Mouse (Mus musculus): ENCODE data around the gene Nomo1. TPM values are rescaled to one million over a fixed set of nuclear protein-coding genes. Genes with fewer than 3 reads are reported as not detected.

Nomo1 gene
- polyA plus RNA-seq, 1 experiment from 2014 or later: 26.0 TPM

- H3K27ac ChIP-seq (ENCODE audit: low read depth, low read length): no peak overlapping the region
- H3K9ac ChIP-seq (replicated peaks; ENCODE audit: low read depth, low read length): no peak overlapping the region
- no peak overlapping the region for H3K4me3 ChIP-seq (ENCODE audit: low read depth, low read length)
- no peaks in the 10 kb centered on the region for H3K36me3 ChIP-seq (ENCODE audit: control insufficient read depth, insufficient read depth, low read length)
- no peak for ATAC-seq (ENCODE audit: low read depth)
- WGBS: 75% methylated on average over 3 of the region's 3 CpGs
- no peak overlapping the region for H3K4me2 ChIP-seq (ENCODE audit: low read depth, low read length)
- H3K9me3 ChIP-seq (ENCODE audit: control insufficient read depth, low read length): no peaks in the 10 kb centered on the region
- H3K27me3 ChIP-seq (ENCODE audit: control insufficient read depth, insufficient read depth, low read length): no peaks in the 10 kb centered on the region
- H3K4me1 ChIP-seq (ENCODE audit: control insufficient read depth, insufficient read depth, low read length): no peaks in the 10 kb centered on the region
These were observed 13.9 kb upstream of the Nomo1 start for GRCm38 (mm10) chr7:46019594-46019993.

- Histone ChIP-seq H3K9me3 (ENCODE audit: control insufficient read depth, low read length) (no peaks in the 10 kb centered on the region), H3K4me1 (ENCODE audit: control insufficient read depth, insufficient read depth, low read length) (no peaks in the 10 kb centered on the region), H3K4me2 (ENCODE audit: low read depth, low read length) (no peak overlapping the region), H3K9ac (replicated peaks; ENCODE audit: low read depth, low read length) (no peak overlapping the region), H3K4me3 (ENCODE audit: low read depth, low read length) (no peak overlapping the region), H3K27ac (ENCODE audit: low read depth, low read length) (no peak overlapping the region), H3K27me3 (ENCODE audit: control insufficient read depth, insufficient read depth, low read length) (no peaks in the 10 kb centered on the region), H3K36me3 (ENCODE audit: control insufficient read depth, insufficient read depth, low read length) (no peaks in the 10 kb centered on the region)
- WGBS: 21% methylated on average over 4 of the region's 4 CpGs
- no peak for ATAC-seq (ENCODE audit: low read depth)
These were observed 11.5 kb upstream of the Nomo1 start for GRCm38 (mm10) chr7:46021951-46022350.

- Histone ChIP-seq H3K9ac (replicated peaks; ENCODE audit: low read depth, low read length) (no peak overlapping the region), H3K27ac (ENCODE audit: low read depth, low read length) (no peak overlapping the region), H3K36me3 (ENCODE audit: control insufficient read depth, insufficient read depth, low read length) (no peaks in the 10 kb centered on the region), H3K27me3 (ENCODE audit: control insufficient read depth, insufficient read depth, low read length) (no peaks in the 10 kb centered on the region), H3K9me3 (ENCODE audit: control insufficient read depth, low read length) (no peaks in the 10 kb centered on the region), H3K4me1 (ENCODE audit: control insufficient read depth, insufficient read depth, low read length) (no peaks in the 10 kb centered on the region), H3K4me2 (ENCODE audit: low read depth, low read length) (no peak overlapping the region), H3K4me3 (ENCODE audit: low read depth, low read length) (no peak overlapping the region)
- ATAC-seq (ENCODE audit: low read depth): no peak
- WGBS: 85% methylated on average over 9 of the region's 9 CpGs
These were observed 8.1 kb upstream of the Nomo1 start for GRCm38 (mm10) chr7:46025436-46025835.

GRCm38 (mm10) chr7:46028681-46029080 lies 4.8 kb upstream of the Nomo1 start:
- 89% methylated on average over 10 of the region's 10 CpGs for WGBS
- Histone ChIP-seq H3K4me2 (ENCODE audit: low read depth, low read length) (no peak overlapping the region), H3K36me3 (ENCODE audit: control insufficient read depth, insufficient read depth, low read length) (no peaks in the 10 kb centered on the region), H3K4me1 (ENCODE audit: control insufficient read depth, insufficient read depth, low read length) (no peaks in the 10 kb centered on the region), H3K9me3 (ENCODE audit: control insufficient read depth, low read length) (no peaks in the 10 kb centered on the region), H3K9ac (replicated peaks; ENCODE audit: low read depth, low read length) (no peak overlapping the region), H3K4me3 (ENCODE audit: low read depth, low read length) (no peak overlapping the region), H3K27me3 (ENCODE audit: control insufficient read depth, insufficient read depth, low read length) (no peaks in the 10 kb centered on the region), H3K27ac (ENCODE audit: low read depth, low read length) (no peak overlapping the region)
- no peak for ATAC-seq (ENCODE audit: low read depth)

GRCm38 (mm10) chr7:46029299-46030144 lies 4.0 kb upstream of the Nomo1 start:
- Histone ChIP-seq H3K9me3 (ENCODE audit: control insufficient read depth, low read length) (no peaks in the 10 kb centered on the region), H3K4me2 (ENCODE audit: low read depth, low read length) (no peak overlapping the region), H3K27ac (ENCODE audit: low read depth, low read length) (no peak overlapping the region), H3K36me3 (ENCODE audit: control insufficient read depth, insufficient read depth, low read length) (no peaks in the 10 kb centered on the region), H3K9ac (replicated peaks; ENCODE audit: low read depth, low read length) (no peak overlapping the region), H3K27me3 (ENCODE audit: control insufficient read depth, insufficient read depth, low read length) (no peaks in the 10 kb centered on the region), H3K4me3 (ENCODE audit: low read depth, low read length) (no peak overlapping the region), H3K4me1 (ENCODE audit: control insufficient read depth, insufficient read depth, low read length) (peaks cover 4% of the 10 kb centered on the region)
- no peak for ATAC-seq (ENCODE audit: low read depth)
- 67% methylated on average over 8 of the region's 9 CpGs for WGBS

- H3K9ac ChIP-seq (replicated peaks; ENCODE audit: low read depth, low read length): no peak within 1 kb of the TSS
- H3K27ac ChIP-seq (ENCODE audit: low read depth, low read length): no peak within 1 kb of the TSS
- H3K4me3 ChIP-seq (ENCODE audit: low read depth, low read length): no peak within 1 kb of the TSS
- 11% methylated on average over 11 of the region's 11 CpGs for WGBS
- H3K4me1 ChIP-seq (ENCODE audit: control insufficient read depth, insufficient read depth, low read length): peaks cover 10% of the 10 kb centered on the region
- H3K36me3 ChIP-seq (ENCODE audit: control insufficient read depth, insufficient read depth, low read length): no peaks in the 10 kb centered on the region
- H3K4me2 ChIP-seq (ENCODE audit: low read depth, low read length): no peak within 1 kb of the TSS
- no peak for ATAC-seq (ENCODE audit: low read depth)
- H3K27me3 ChIP-seq (ENCODE audit: control insufficient read depth, insufficient read depth, low read length): no peaks in the 10 kb centered on the region
- H3K9me3 ChIP-seq (ENCODE audit: control insufficient read depth, low read length): no peaks in the 10 kb centered on the region
These were observed 3.4 kb upstream of the Nomo1 start, which contains the start of gene Abcc6 for GRCm38 (mm10) chr7:46030145-46030488. Gene Abcc6, minus strand, starts transcription at chr7:46030302.

GRCm38 (mm10) chr7:46031075-46031474 lies 2.4 kb upstream of the Nomo1 start:
- no peak overlapping the region for H3K9ac ChIP-seq (replicated peaks; ENCODE audit: low read depth, low read length)
- 78% methylated on average over 2 of the region's 2 CpGs for WGBS
- ATAC-seq (ENCODE audit: low read depth): no peak
- H3K4me1 ChIP-seq (ENCODE audit: control insufficient read depth, insufficient read depth, low read length): peaks cover 10% of the 10 kb centered on the region
- H3K4me2 ChIP-seq (ENCODE audit: low read depth, low read length): no peak overlapping the region
- no peaks in the 10 kb centered on the region for H3K9me3 ChIP-seq (ENCODE audit: control insufficient read depth, low read length)
- no peak overlapping the region for H3K4me3 ChIP-seq (ENCODE audit: low read depth, low read length)
- H3K27me3 ChIP-seq (ENCODE audit: control insufficient read depth, insufficient read depth, low read length): no peaks in the 10 kb centered on the region
- H3K27ac ChIP-seq (ENCODE audit: low read depth, low read length): no peak overlapping the region
- H3K36me3 ChIP-seq (ENCODE audit: control insufficient read depth, insufficient read depth, low read length): no peaks in the 10 kb centered on the region

GRCm38 (mm10) chr7:46033870-46034337 lies 406 bp downstream of the Nomo1 start:
- peak overlapping the region; percentile 76 for H3K9ac ChIP-seq (replicated peaks; ENCODE audit: low read depth, low read length)
- H3K4me3 ChIP-seq (ENCODE audit: low read depth, low read length): peak overlapping the region; percentile 77
- H3K4me2 ChIP-seq (ENCODE audit: low read depth, low read length): peak overlapping the region; percentile 76
- H3K27ac ChIP-seq (ENCODE audit: low read depth, low read length): no peak overlapping the region
- WGBS: under 1% methylated on average over 35 of the region's 35 CpGs
- ATAC-seq (ENCODE audit: low read depth): no peak; the same call in 1 of the 2 replicates
- no peaks in the 10 kb centered on the region for H3K27me3 ChIP-seq (ENCODE audit: control insufficient read depth, insufficient read depth, low read length)
- peaks cover 10% of the 10 kb centered on the region for H3K4me1 ChIP-seq (ENCODE audit: control insufficient read depth, insufficient read depth, low read length)
- H3K36me3 ChIP-seq (ENCODE audit: control insufficient read depth, insufficient read depth, low read length): no peaks in the 10 kb centered on the region
- H3K9me3 ChIP-seq (ENCODE audit: control insufficient read depth, low read length): no peaks in the 10 kb centered on the region

- Histone ChIP-seq H3K4me2 (ENCODE audit: low read depth, low read length) (peak overlapping the region; percentile 76), H3K4me3 (ENCODE audit: low read depth, low read length) (no peak overlapping the region), H3K9ac (replicated peaks; ENCODE audit: low read depth, low read length) (no peak overlapping the region; the same call in 1 of the 2 replicates), H3K4me1 (ENCODE audit: control insufficient read depth, insufficient read depth, low read length) (peaks cover 10% of the 10 kb centered on the region), H3K9me3 (ENCODE audit: control insufficient read depth, low read length) (no peaks in the 10 kb centered on the region), H3K36me3 (ENCODE audit: control insufficient read depth, insufficient read depth, low read length) (no peaks in the 10 kb centered on the region), H3K27ac (ENCODE audit: low read depth, low read length) (no peak overlapping the region), H3K27me3 (ENCODE audit: control insufficient read depth, insufficient read depth, low read length) (no peaks in the 10 kb centered on the region)
- no peak for ATAC-seq (ENCODE audit: low read depth)
- 76% methylated on average over 2 of the region's 2 CpGs for WGBS
These were observed 1.5 kb downstream of the Nomo1 start for GRCm38 (mm10) chr7:46034991-46035390.

Measured in neural tube, embryonic 14.5 days (tissue).